Mouse (Mus musculus) midbrain, embryonic 10.5 days (tissue): ENCODE data around the gene Pde8a. TPM values are rescaled to one million over a fixed set of nuclear protein-coding genes. Genes with fewer than 3 reads are reported as not detected.
A peak's percentile ranks its signal among the peaks of the same experiment; 100 is the strongest.
"Not testable (repeated sequence)": the region's sequence is repeated elsewhere in the genome, so short reads cannot be mapped to it uniquely, and the experiment has no call there.

Experiments used
- DNase-seq: peaks from one replicate; pipeline ENCODE4 v3.0.0-alpha.2; 2017; ENCODE audit warnings: low spot score
- H3K27ac ChIP-seq: fragments of 300-500 bp; sonication (generic); replicated peaks from 2 replicates; pipeline ENCODE4 v1.5.1; 2016; ENCODE audit warnings: mild to moderate bottlenecking
- H3K27me3 ChIP-seq: fragments of 300-500 bp; sonication (generic); 2 replicates; pipeline ENCODE4 v1.6.1; 2016; ENCODE audit warnings: low read depth, mild to moderate bottlenecking; ENCODE audit not compliant: poor library complexity, severe bottlenecking
- H3K36me3 ChIP-seq: fragments of 300-500 bp; sonication (generic); 2 replicates; pipeline ENCODE4 v1.6.1; 2016; ENCODE audit warnings: mild to moderate bottlenecking, moderate library complexity
- H3K4me1 ChIP-seq: fragments of 300-500 bp; sonication (generic); 2 replicates; pipeline ENCODE4 v1.6.1; 2016
- H3K4me3 ChIP-seq: fragments of 300-500 bp; sonication (generic); 2 replicates; pipeline ENCODE4 v1.5.1; 2016; ENCODE audit warnings: mild to moderate bottlenecking, moderate library complexity
- H3K9me3 ChIP-seq: fragments of 300-500 bp; sonication (generic); replicated peaks from 2 replicates; pipeline ENCODE4 v1.6.1; 2016; ENCODE audit warnings: mild to moderate bottlenecking
- WGBS: fragments of 180-500 bp; shearing (Covaris S2); methylation state at CpG from one replicate; pipeline ENCODE4 v1.1.7; 2016; 5-methylcytosine and 5-hydroxymethylcytosine counted together
- polyA plus RNA-seq: library from polyadenylated mRNA; unstranded; fragments of >200 nt; fragmentation: Nextera tagmentation; extraction: Ambion mirVana; gene quantifications from 2 replicates; pipeline ENCODE4 v1.2.1, GENCODE M21; 2016

The Pde8a gene
- polyA plus RNA-seq, 1 experiment from 2014 or later = 1.8 TPM

DNA sequence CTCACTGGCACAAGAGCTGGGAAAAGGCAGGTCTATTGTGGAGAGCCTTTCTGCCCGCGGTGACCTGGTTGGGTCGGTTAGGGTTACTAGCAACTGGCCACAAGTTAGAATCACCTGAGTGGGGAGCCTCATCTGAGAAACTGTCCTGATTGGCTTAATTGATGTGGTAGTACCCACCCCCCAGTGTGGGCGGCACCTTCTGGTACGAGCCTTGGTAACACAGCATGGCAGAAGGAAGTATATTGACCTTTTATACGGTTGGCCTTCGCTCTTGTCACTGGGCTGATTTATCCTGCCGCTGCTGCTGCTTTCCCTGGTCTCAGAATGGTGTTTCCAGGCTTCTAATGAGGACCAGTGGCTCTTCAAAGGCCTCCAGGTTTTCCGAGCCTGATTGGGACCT, 24.2 kb upstream of the Pde8a start:
- H3K4me1 ChIP-seq = no peaks in the 10 kb centered on the region
- H3K9me3 ChIP-seq = no peaks in the 10 kb centered on the region
- no peak overlapping the region for H3K4me3 ChIP-seq
- no peaks in the 10 kb centered on the region for H3K27me3 ChIP-seq
- no peak overlapping the region for H3K27ac ChIP-seq
- H3K36me3 ChIP-seq = no peaks in the 10 kb centered on the region
- no peak for DNase-seq
- 82% methylated on average over 9 of the region's 9 CpGs for WGBS

DNA sequence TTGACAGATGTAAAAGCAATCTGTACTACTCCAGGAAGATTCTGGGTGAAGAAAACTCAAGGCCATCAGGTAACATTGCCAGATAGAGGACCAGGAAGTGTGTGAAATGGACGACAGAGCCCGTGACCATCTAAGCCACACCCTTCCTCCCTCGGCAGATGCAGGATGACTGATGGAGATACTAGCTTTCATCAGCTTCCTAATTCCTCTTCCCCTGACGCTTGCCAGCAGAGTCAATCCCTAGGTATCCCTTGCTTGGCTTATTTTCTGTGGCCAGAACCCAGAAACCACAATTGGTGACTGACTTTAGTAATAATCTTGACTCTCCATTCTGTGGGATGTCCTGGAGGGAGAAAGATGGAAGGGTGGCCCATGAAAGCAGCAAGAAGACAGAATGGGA, 17.9 kb upstream of the Pde8a start:
- Histone ChIP-seq H3K27me3 (no peaks in the 10 kb centered on the region), H3K4me3 (no peak overlapping the region), H3K27ac (no peak overlapping the region), H3K9me3 (no peaks in the 10 kb centered on the region), H3K36me3 (no peaks in the 10 kb centered on the region), H3K4me1 (peaks cover 10% of the 10 kb centered on the region)
- WGBS = 73% methylated on average over 4 of the region's 4 CpGs
- no peak for DNase-seq

DNA sequence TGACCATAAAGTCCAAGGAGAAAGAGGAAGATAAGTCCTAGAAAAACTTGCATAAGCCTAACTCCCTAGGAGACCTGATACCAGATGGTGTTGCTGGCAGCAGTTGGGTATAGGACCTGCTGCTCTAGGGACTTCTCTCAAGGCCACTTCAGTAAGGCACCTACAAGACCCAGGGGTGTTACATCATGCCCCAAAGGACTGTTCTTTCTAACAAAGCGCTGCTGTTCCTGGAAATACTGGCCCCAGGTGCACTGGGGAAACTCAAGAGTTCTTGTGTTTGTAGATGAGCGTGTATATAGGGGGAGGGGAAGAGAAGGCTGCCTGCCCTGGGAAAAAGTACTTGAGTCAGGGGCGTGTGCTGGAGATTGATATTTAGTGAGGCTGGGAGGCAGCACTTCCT, 16.6 kb upstream of the Pde8a start:
- Histone ChIP-seq H3K9me3 (no peaks in the 10 kb centered on the region), H3K27me3 (no peaks in the 10 kb centered on the region), H3K27ac (no peak overlapping the region), H3K36me3 (no peaks in the 10 kb centered on the region), H3K4me1 (peaks cover 10% of the 10 kb centered on the region), H3K4me3 (no peak overlapping the region)
- WGBS = 83% methylated on average over 3 of the region's 3 CpGs
- no peak for DNase-seq

DNA sequence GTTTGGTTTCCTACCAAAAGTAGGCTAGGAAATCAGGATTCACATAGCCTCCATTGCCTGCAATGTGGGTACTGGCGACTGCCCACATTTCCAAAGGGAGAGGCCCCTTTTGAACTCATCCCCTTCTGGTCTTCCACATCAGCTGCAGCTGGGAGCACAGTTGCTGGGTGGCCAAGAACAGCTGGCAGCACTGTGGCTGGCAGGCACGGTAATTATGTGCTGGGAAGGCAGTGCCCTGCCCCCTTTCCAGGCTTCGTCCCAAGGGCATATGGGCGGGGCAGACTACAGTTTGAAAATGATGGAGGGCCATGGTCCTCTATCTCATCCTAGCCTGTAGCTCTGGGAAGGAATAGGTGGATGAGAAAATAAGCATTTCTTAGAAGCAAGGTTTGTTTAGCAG, 14.9 kb upstream of the Pde8a start:
- 51% methylated on average over 4 of the region's 4 CpGs for WGBS
- Histone ChIP-seq H3K4me3 (no peak overlapping the region), H3K4me1 (peaks cover 14% of the 10 kb centered on the region), H3K27me3 (no peaks in the 10 kb centered on the region), H3K27ac (no peak overlapping the region; the same call in 1 of the 2 replicates), H3K36me3 (no peaks in the 10 kb centered on the region), H3K9me3 (no peaks in the 10 kb centered on the region)
- no peak for DNase-seq

DNA sequence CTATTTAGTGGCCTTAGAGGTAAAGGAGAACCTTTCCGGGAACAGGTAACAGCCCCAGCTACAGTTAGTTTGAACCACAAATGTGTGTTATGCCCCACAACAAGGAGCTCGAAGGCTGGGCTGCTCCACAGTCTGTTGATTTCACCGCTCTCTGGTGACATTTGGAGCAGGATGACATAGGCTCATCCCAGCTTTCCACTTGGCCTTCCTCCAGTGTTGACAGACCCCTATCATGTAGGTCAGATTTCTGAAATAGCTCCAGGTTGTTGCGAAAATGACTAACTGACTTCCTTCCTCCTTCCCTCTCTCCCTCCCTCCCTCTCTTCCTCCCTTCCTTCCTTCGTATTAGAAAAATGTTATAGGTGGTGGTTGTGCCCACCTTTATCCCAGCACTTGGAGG, 14.3 kb upstream of the Pde8a start:
- Histone ChIP-seq H3K27me3 (no peaks in the 10 kb centered on the region), H3K27ac (no peak overlapping the region), H3K9me3 (no peaks in the 10 kb centered on the region), H3K4me3 (no peak overlapping the region), H3K36me3 (no peaks in the 10 kb centered on the region), H3K4me1 (peaks cover 14% of the 10 kb centered on the region)
- 78% methylated on average over 5 of the region's 5 CpGs for WGBS
- no peak for DNase-seq

DNA sequence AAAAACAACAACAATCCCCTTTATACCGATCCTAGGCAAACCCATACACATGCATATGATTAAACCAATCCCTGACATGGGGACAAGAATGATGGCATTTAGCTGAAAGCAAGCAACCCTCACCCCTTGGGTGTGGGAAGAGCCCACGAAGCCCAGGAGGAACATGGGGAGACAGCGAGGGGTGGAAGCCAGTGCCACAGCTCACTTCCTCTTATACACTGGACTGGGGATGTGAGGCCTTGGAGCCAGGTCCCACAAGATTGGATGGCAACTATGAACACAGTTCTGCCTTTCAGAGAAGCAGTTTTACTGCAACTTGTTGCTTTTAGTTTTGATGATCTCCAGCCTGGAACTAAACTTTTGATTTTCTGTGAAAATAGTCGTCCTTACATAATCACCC, 13.6 kb upstream of the Pde8a start:
- no peaks in the 10 kb centered on the region for H3K9me3 ChIP-seq
- 70% methylated on average over 4 of the region's 4 CpGs for WGBS
- no peak for DNase-seq

DNA sequence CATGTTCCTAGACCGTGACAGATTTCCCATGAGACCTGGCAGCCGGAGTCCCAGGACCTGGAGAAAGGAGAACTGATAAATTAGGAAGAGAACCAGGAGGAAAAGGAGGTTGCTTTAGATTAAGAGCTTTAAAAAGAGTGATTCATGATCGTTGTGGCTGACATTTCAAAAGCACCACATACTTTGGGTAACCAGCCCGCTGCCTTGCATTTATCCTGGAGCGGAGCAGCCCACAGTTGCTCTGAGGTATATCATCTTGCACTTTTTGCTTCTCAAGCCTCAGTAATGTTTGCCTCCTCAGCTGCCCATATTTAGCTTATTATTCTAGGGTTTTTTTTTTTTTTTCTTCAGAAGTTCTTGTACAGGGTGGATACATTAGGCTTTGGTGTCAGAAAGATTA, 11.0 kb upstream of the Pde8a start:
- no peaks in the 10 kb centered on the region for H3K27me3 ChIP-seq
- H3K4me3 ChIP-seq = no peak overlapping the region
- no peaks in the 10 kb centered on the region for H3K9me3 ChIP-seq
- WGBS = 81% methylated on average over 5 of the region's 5 CpGs
- DNase-seq = no peak
- no peaks in the 10 kb centered on the region for H3K36me3 ChIP-seq
- peaks cover 14% of the 10 kb centered on the region for H3K4me1 ChIP-seq
- H3K27ac ChIP-seq = no peak overlapping the region

More for the DNA sequence above, 13.6 kb upstream of the Pde8a start:
- H3K27ac ChIP-seq = no peak overlapping the region
- peaks cover 14% of the 10 kb centered on the region for H3K4me1 ChIP-seq
- H3K27me3 ChIP-seq = no peaks in the 10 kb centered on the region
- no peak overlapping the region for H3K4me3 ChIP-seq
- no peaks in the 10 kb centered on the region for H3K36me3 ChIP-seq

DNA sequence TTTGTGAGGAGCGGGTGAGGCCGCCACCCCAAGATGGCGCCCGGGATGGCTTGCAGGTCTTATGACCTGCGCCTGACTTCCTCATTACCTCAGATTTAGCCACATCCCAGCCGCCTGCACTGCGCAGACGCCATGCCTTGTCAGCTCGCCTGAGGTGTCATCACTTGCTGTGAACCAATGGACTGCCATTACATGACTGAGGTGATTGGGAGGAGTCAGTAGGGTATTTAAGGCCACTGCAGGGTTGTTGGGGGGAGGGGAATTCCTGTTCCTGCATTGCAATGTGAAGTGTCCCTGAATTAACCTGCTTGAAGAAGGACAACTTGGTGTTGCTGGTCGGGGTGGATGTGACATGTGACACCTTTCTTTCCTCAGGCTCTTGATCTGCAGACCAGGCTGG, 9.8 kb upstream of the Pde8a start:
- 90% methylated on average over 10 of the region's 10 CpGs for WGBS
- H3K4me3 ChIP-seq, H3K27ac ChIP-seq, H3K27me3 ChIP-seq, DNase-seq, H3K9me3 ChIP-seq, H3K36me3 ChIP-seq, H3K4me1 ChIP-seq: not testable (repeated sequence)

DNA sequence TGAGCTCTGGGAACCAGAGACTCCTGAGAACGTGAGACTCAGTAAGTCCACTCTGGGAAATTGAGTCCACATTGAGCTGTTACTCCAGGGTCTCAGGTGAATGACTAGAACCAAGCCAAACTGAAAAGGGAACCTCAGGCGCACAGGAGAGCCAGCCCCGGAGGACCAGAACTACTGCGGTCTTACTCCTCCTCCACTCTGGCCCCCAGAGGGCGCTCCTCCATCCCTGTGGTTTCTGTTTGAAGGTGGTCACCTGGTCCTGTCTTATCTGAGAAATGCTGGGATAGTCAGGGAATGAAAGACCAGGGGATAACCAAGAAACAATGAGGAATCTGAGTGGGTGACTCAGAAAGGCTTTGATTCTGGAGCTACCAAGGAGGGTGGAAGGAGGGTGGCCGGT, 4.5 kb upstream of the Pde8a start:
- peaks cover 59% of the 10 kb centered on the region for H3K27me3 ChIP-seq
- 17% methylated on average over 6 of the region's 6 CpGs for WGBS

DNA sequence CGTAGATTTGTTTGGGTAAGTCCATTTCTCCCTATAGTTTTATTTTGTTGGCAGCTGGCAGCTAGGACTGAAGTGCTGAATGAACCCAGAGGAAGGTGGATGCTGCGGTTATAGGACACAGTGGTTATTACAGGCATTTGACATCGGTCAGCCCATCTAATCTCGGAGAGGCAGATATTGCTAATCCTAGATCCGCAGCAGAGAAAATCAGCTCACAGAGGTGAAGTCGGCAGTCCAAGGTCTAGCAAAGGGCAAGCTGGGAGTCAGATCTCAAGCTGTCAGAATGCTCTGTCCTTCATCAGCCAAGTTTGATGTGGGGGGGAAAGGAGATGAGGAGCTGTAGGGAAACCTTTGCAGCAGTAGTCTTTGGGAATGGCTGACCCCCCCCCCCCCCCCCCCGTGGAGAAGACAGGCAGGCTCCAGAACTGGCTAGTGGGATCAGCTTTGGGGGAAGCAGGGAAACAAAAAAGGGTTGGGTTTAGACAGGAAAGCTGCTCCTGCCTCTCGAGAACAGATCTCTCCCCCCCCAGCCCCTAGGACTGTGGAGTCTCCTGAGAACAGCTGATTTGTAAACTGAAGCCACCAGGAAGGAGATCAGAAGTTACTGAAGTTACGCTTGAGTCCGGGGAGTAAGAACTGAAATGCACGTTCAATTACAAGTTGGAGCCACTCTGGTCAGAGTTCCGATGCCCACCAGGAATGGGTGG, 3.3 kb upstream of the Pde8a start:
- Histone ChIP-seq H3K27me3 (peaks cover 71% of the 10 kb centered on the region), H3K4me3 (no peak overlapping the region), H3K4me1 (peaks cover 42% of the 10 kb centered on the region), H3K36me3 (no peaks in the 10 kb centered on the region), H3K9me3 (no peaks in the 10 kb centered on the region), H3K27ac (no peak overlapping the region)
- DNase-seq = no peak
- WGBS = 44% methylated on average over 12 of the region's 12 CpGs

More for the DNA sequence above, 4.5 kb upstream of the Pde8a start:
- DNase-seq = peak; percentile 59
- Histone ChIP-seq H3K27ac (no peak overlapping the region), H3K4me1 (peaks cover 37% of the 10 kb centered on the region), H3K9me3 (no peaks in the 10 kb centered on the region), H3K4me3 (no peak overlapping the region), H3K36me3 (no peaks in the 10 kb centered on the region)

DNA sequence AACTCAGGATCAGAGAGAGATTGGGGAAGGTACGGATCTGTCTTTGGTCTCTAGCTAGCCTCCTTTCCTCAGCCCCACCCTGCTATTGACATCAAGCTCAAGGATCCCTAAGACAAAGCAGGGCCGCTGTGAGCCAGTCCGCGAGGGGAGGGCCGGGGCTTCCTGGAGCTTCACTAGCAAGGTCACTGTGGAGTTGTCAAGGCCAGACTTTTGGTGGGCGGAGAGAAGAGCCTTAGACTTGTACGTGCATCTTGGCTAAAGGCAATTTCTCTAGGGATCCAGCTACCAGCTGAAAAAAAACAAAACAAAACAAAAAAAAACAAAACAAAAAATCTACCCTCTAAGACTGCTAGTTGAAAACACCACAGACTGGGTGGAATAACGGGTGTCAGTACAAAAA, 1.6 kb upstream of the Pde8a start:
- Histone ChIP-seq H3K36me3 (no peaks in the 10 kb centered on the region), H3K27ac (no peak overlapping the region), H3K4me1 (peaks cover 42% of the 10 kb centered on the region), H3K9me3 (no peaks in the 10 kb centered on the region), H3K27me3 (peaks cover 87% of the 10 kb centered on the region), H3K4me3 (peak overlapping the region; percentile 54)
- DNase-seq = peak; percentile 33
- 2% methylated on average over 8 of the region's 8 CpGs for WGBS

DNA sequence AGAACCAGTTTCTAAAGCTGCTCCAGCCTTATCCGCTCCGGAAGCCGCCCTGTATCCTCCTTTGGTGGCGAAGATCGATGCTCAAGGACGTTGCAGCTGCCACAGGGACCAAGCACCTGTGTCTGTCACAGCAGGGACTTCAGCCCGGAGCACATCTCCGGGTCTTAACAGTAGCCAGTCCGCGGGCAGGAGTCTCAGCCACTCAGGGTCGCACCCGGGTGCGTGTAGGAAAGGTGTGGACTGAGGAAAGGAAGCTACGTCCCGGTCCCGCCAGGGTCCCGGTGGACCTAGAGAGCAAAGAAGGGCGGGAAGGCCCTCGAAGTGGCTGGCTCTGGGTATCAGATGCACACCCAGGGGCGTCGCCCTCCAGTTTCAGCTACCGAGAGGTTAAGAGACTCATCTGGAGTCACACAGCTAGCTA, 1.1 kb upstream of the Pde8a start:
- peak overlapping the region; percentile 79 for H3K27ac ChIP-seq
- H3K9me3 ChIP-seq = no peaks in the 10 kb centered on the region
- H3K4me3 ChIP-seq = peak overlapping the region; percentile 54
- H3K36me3 ChIP-seq = no peaks in the 10 kb centered on the region
- WGBS = under 1% methylated on average over 22 of the region's 22 CpGs
- peak; percentile 79 for DNase-seq
- H3K27me3 ChIP-seq = peaks cover 92% of the 10 kb centered on the region
- H3K4me1 ChIP-seq = peaks cover 42% of the 10 kb centered on the region

DNA sequence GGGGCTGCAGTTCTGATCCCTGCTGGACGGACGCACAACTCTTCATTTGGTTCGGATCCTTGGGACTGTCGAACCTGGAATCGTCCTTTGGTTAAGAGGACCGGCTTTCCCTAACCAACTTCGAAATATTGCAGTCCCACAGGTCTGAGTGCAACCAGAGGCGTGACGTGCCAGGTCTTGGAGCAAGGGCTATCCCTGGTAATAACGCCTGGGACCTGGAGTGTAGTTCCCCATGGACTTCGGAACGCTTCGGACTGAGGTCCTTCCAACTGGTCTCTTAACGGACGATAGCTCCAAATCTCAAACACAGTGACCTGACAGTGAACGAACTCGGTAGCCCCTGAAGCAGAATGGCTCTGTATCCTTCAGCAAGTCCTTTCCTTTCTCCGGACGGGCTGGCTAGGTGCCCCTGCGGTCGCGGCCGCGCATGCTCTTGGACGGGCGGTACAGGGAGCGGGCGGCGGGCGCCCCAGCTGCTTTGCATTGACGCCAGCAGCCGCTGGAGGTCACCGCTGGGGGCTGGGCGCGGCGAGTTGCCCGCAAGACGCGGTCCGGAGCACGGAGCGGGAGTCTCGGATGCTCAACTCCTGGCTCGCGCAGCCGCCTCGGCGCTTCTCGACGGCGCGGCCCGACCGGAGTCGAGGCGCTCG, 574 bp upstream of the Pde8a start:
- Histone ChIP-seq H3K4me3 (peak overlapping the region; percentile 54), H3K4me1 (peaks cover 42% of the 10 kb centered on the region), H3K27me3 (peaks cover 90% of the 10 kb centered on the region), H3K27ac (peak overlapping the region; percentile 79), H3K9me3 (no peaks in the 10 kb centered on the region), H3K36me3 (no peaks in the 10 kb centered on the region)
- peak; percentile 92 for DNase-seq
- WGBS = under 1% methylated on average over 57 of the region's 57 CpGs
